Mouse (Mus musculus): ENCODE data around the gene Psmb11. TPM values are rescaled to one million over a fixed set of nuclear protein-coding genes. Genes with fewer than 3 reads are reported as not detected.

Psmb11 gene
- total RNA-seq, 2 experiments from 2014 or later: not detected

DNA sequence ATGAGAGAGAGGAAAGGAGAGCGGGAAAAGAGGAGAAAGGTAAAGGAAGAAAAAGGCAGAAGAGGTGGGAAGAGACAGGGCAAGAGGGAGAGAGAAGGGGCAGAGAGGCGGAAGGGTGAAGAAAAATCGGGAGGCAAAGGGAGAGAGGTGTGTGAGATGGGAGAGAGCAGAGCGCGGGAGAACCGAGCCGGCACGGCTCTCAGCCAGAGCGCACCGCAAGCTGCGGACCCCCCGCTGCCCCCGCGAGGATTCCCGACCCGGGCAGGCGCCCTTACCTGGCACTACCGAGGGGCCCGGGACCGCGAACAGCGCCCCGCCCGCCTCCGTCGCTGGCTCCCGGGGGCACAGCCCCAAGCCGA, 19.7 kb downstream of the Psmb11 start, which contains the start of gene Gm17606:
Gene Gm17606, plus strand, starts transcription at position 7 of the 359 bp plus-strand sequence.
- no peak for DNase-seq

DNA sequence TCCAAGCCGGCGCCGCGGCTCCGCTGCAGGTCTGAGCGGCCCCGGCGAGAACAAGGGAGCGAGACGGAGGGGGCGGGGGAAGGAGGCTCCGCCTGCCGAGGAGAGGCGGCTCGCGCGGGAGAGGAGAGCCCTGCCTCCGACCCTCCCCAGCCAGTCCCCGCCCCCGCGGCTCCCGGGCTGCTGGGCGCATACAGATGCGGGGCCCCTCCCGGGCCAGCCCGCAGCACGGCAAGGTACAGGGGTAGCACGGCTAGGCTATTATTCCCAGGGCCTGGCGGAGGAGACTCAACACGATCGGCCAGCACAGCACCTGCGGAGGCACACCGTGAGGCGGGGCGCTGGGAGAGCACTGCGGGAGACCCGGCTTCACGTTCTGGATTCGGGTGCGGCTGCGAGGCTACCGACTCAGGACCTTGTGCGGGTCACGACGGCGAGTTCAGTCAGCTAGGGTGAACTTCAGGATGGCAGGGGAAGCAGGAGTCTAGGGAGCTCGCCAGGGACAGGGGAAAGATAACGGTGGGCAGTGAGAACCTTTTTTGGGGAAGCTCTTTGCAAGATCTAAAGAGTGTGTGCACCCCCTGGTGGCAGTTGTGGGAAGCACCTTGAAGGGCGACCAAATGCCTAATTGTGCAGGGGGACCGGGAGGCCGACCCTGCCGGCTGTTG, 20.2 kb downstream of the Psmb11 start, which contains the start of gene Cdh24:
Gene Cdh24, minus strand, starts transcription at position 60 of the 665 bp plus-strand sequence.
- DNase-seq: peak; percentile 90 to 94

- no peak for DNase-seq
Measured at GRCm38 (mm10) chr14:54642224-54642944, 21.2 kb downstream of the Psmb11 start.

DNA sequence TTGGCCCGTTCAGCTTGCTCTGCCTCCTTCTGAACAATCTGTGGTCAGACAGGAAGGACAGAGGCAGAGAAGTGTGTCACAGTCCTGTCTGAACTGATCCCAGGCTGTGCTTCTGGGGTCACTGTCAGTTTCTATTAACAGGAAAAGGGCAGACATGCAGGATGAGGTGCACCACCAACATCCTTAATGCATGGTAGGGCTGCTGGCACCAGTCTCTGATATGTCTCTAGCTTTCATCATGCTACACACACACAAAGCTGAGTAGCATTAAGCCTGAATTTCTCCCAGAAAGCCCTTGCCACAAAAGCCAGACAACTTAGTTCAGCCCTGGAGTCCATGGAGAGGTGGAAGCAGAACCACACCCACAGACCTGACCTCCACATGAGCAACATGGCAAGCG, 21.8 kb downstream of the Psmb11 start:
- no peak for DNase-seq

DNA sequence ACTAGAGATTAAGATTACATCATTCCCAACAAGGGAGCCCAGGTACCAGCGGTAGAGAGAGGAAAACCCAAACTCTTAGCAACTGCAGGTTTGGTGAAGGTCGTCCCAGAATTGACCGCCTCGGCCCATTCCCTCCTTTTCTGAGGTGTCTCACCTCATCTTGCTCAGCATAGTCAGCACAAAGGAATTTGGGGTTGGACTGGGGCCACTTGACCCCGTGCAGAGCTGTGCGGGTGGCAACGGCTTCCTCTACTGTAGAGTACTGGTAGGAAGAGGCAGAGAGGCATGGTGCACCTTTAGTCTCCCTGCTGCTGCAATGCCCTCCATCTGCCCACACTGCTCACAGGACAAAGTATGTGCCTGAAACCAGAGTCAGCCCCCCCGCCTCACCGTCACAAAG, 23.1 kb downstream of the Psmb11 start:
- DNase-seq: no peak

GRCm38 (mm10) chr14:54646455-54646854, 25.2 kb downstream of the Psmb11 start:
- no peak for DNase-seq

GRCm38 (mm10) chr14:54646898-54647636, 25.8 kb downstream of the Psmb11 start:
- no peak for DNase-seq

- DNase-seq: no peak
Measured at GRCm38 (mm10) chr14:54647900-54648299, 26.7 kb downstream of the Psmb11 start.

GRCm38 (mm10) chr14:54650621-54651454, 29.6 kb downstream of the Psmb11 start:
- peak; percentile 86 to 94 for DNase-seq

DNA sequence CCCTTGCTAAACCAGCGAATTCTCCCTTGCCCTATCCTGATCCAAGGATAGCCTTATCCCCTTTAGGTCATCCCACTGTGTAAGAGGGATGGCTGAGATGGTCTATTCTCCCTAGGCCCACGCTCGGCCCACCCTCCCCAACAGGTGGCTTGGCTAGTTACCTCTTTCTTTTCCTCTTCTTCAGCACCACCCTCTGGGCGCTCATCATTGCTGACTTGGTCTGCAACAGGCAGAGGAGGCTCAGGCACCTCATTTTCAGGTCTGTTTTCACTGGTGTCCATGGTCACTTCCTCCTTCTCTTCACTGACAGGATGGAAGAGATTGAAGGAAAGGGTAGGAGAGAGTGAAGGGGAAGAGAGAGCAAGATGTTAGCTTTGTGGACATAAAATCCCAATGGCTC, 30.3 kb downstream of the Psmb11 start:
- no peak for DNase-seq

- DNase-seq: no peak
Measured at GRCm38 (mm10) chr14:54652787-54653186, 31.6 kb downstream of the Psmb11 start.

DNA sequence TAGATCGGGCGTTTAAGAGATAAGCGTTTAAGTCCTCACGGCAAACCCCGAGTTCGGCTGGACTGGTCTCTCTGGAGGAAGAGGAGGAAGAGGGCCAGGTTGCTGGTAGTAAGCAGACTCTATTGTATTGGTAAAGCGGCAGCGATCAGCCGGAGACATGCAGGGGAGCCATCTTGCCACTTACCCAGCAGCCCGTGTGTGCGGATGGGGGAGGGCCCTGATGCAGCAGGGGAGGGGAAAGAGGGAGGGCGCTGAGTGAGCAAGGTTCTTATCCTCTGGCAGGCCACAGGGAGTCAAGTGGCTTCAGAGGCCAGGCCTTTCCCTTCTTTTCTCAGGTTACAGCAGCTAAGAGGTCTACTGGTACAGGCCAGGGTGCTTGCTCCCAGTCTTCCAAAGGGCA, 32.3 kb downstream of the Psmb11 start:
- DNase-seq: peak; percentile 89 to 92

DNA sequence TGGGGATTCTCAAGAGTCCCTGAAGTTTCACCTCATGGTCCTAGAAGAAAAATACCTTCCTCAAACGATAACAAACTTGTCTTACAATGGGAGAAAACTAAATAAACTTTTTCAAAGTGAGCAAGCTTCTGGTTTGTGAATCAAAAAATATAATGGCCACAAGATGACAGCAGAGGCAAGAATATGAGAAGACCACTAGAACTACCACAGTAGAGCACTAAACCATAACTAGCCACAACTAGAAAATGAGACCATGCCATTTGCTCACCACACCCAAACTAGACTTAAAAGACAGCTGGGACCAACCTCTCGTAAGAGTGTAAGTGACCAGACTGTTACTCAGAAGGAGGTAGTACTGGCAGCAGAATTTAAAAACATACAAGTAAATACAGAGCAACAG, 38.8 kb downstream of the Psmb11 start:
- peak in 1 of 2 experiments; percentile 55 for DNase-seq

DNA sequence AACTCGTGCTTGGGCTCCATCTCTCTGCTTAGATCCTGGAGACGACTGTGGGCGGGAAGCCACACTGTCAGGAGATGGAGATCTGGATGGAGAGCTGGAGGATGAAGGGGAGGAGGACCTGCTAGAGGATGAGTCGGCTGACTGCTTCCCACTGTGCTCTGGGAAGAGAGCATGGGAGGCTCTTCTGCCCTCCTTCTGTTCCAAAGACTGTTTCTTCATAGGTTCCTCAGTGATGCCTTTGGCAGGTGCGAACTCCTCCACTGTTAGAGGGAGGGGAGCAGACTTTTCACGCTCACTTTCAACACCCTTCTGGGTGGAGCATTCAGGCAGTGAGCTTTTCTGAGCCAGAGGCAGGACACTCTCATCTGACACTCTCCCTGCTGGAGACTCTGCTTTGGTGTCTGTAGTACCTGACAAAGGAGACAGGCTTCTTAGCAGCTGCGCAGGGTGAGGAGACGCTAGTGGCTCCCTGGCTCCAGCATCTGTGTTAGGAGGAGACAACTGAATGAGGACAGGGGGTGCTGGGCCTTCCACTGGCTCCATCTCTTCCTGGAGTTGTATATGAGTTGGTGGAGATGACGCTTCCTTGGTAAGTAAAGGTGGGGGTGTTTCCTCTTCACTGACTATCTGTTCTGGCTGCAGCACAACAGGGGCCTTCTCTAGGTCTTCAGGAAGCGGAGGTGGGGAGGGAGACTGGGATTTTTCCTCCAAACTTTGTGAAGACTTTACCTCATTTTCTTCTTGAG, 43.4 kb downstream of the Psmb11 start:
- DNase-seq: no peak

- peak; percentile 50 to 74 for DNase-seq
Measured at GRCm38 (mm10) chr14:54669381-54669780, 48.1 kb downstream of the Psmb11 start.

- no peak for DNase-seq
Measured at GRCm38 (mm10) chr14:54674317-54674716, 53.1 kb downstream of the Psmb11 start.

- no peak for DNase-seq
Measured at GRCm38 (mm10) chr14:54676290-54676689, 55.1 kb downstream of the Psmb11 start.

GRCm38 (mm10) chr14:54678657-54679304, 57.5 kb downstream of the Psmb11 start:
- no peak for DNase-seq

Data from heart, adult 18-20 months (tissue).